Mouse (Mus musculus): Measurements from ENCODE around the gene Mthfd2l. TPM values are rescaled to one million over a fixed set of nuclear protein-coding genes. Genes with fewer than 3 reads are reported as not detected.

The Mthfd2l gene
- total RNA-seq (2021) = 1 to 10 TPM; 9.1 to 9.8 TPM
- polyA plus RNA-seq (2012; rRNA removed) = 8.4 and 8.7 TPM in 2 replicates
- long read RNA-seq, transcript Mthfd2l-201 (8 exons, 2,159 nt) = major isoform, 5 of 10 reads
- long read RNA-seq, partial matches to known transcripts = 0 of 10 reads
- long read RNA-seq, other reads (novel, unspliced or antisense) = 3 of 10 reads

- Histone ChIP-seq H3K27me3 (ENCODE audit: control insufficient read depth, insufficient read depth, low read length) (no peaks in the 10 kb centered on the region), H3K36me3 (ENCODE audit: control insufficient read depth, insufficient read depth, low read length) (peaks cover 4% of the 10 kb centered on the region), H3K4me1 (ENCODE audit: control insufficient read depth, insufficient read depth, low read length) (peaks cover 2% of the 10 kb centered on the region), H3K79me2 (replicated peaks; ENCODE audit: control insufficient read depth, insufficient read depth, low read length) (0 out of 2 replicates have a peak, but pooled peaks cover 1% of the 10 kb centered on the region), H3K9ac (ENCODE audit: low read depth, low read length) (peak within 1 kb of the TSS; percentile 84), H3K27ac (peak within 1 kb of the TSS; percentile 75), H3K4me3 (peak within 1 kb of the TSS; percentile 60)
- WGBS = under 1% methylated on average over 76 of the region's 79 CpGs
- peak; percentile 92 for DNase-seq
- intact Hi-C loops (cut with DNase I) = loop anchor here (2.0 kb wide), 1 partner anchor 40 kb away; the partner anchor contains the start of gene Cxcl1
- TF ChIP-seq EP300 (IDR thresholded peaks at IDR 0.05; ENCODE audit: insufficient read depth, low read depth, low read length) = no peak
- peak; percentile 96 for TF ChIP-seq CTCF (IDR thresholded peaks at IDR 0.05)
These were observed at the start of gene Mthfd2l for GRCm38 (mm10) chr5:90930971-90931851. TSS of gene Mthfd2l (plus strand) at chr5:90931117.

- DNase-seq = no peak
- Histone ChIP-seq H3K27ac (no peak overlapping the region), H3K79me2 (replicated peaks; ENCODE audit: control insufficient read depth, insufficient read depth, low read length) (no peaks in the 10 kb centered on the region), H3K9ac (ENCODE audit: low read depth, low read length) (no peak overlapping the region), H3K36me3 (ENCODE audit: control insufficient read depth, insufficient read depth, low read length) (peaks cover 5% of the 10 kb centered on the region), H3K4me1 (ENCODE audit: control insufficient read depth, insufficient read depth, low read length) (peaks cover 6% of the 10 kb centered on the region), H3K4me3 (no peak overlapping the region), H3K27me3 (ENCODE audit: control insufficient read depth, insufficient read depth, low read length) (no peaks in the 10 kb centered on the region)
- 67% methylated on average over 5 of the region's 5 CpGs for WGBS
- intact Hi-C loops (cut with DNase I) = no loop called here
- TF ChIP-seq POLR2A (IDR thresholded peaks at IDR 0.05; ENCODE audit: insufficient read depth, low read depth, low read length) (no peak), EP300 (IDR thresholded peaks at IDR 0.05; ENCODE audit: insufficient read depth, low read depth, low read length) (no peak), CTCF (IDR thresholded peaks at IDR 0.05) (no peak)
These were observed 49.2 kb upstream of the Mthfd2l start for GRCm38 (mm10) chr5:90881682-90882081.

DNA sequence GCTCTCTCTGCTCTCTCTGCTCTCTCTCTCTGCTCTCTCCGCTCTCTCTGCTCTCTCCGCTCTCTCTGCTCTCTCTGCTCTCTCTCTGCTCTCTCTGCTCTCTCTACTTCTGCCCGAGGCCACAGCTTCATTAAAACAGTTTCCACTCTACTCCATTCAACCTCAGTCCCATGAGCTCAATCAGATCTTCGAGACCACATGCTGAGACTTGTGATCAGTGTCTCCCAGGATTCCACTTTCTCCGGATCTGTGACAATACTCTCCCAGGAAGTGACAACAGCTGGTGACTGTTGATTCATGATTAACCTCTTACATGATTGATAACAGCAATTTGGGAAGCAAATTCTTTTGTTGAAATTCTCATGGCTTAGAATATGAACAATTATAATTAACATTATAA, 48.8 kb upstream of the Mthfd2l start:
- no peak overlapping the region for H3K27ac ChIP-seq
- H3K36me3 ChIP-seq (ENCODE audit: control insufficient read depth, insufficient read depth, low read length) = peaks cover 2% of the 10 kb centered on the region
- no peak overlapping the region for H3K9ac ChIP-seq (ENCODE audit: low read depth, low read length)
- H3K27me3 ChIP-seq (ENCODE audit: control insufficient read depth, insufficient read depth, low read length) = no peaks in the 10 kb centered on the region
- H3K4me3 ChIP-seq = no peak overlapping the region
- DNase-seq = no peak
- H3K4me1 ChIP-seq (ENCODE audit: control insufficient read depth, insufficient read depth, low read length) = peaks cover 5% of the 10 kb centered on the region
- no peak for TF ChIP-seq CTCF (IDR thresholded peaks at IDR 0.05)
- no peak for TF ChIP-seq POLR2A (IDR thresholded peaks at IDR 0.05; ENCODE audit: insufficient read depth, low read depth, low read length)
- no peak for TF ChIP-seq EP300 (IDR thresholded peaks at IDR 0.05; ENCODE audit: insufficient read depth, low read depth, low read length)
- WGBS = 67% methylated on average over 5 of the region's 5 CpGs
- intact Hi-C loops (cut with DNase I) = no loop called here
- H3K79me2 ChIP-seq (replicated peaks; ENCODE audit: control insufficient read depth, insufficient read depth, low read length) = no peaks in the 10 kb centered on the region

- intact Hi-C loops (cut with DNase I) = loop anchor here (5.0 kb wide), 1 partner anchor 112 kb away; the partner anchor contains the start of gene Pf4
- peak overlapping the region; percentile 4; the same call in 1 of the 2 replicates for H3K27ac ChIP-seq
- no peak overlapping the region for H3K9ac ChIP-seq (ENCODE audit: low read depth, low read length)
- peaks cover 3% of the 10 kb centered on the region; the same call in 1 of the 2 replicates for H3K4me1 ChIP-seq (ENCODE audit: control insufficient read depth, insufficient read depth, low read length)
- no peaks in the 10 kb centered on the region for H3K79me2 ChIP-seq (replicated peaks; ENCODE audit: control insufficient read depth, insufficient read depth, low read length)
- no peak overlapping the region for H3K4me3 ChIP-seq
- H3K27me3 ChIP-seq (ENCODE audit: control insufficient read depth, insufficient read depth, low read length) = no peaks in the 10 kb centered on the region
- no peak for TF ChIP-seq POLR2A (IDR thresholded peaks at IDR 0.05; ENCODE audit: insufficient read depth, low read depth, low read length)
- TF ChIP-seq EP300 (IDR thresholded peaks at IDR 0.05; ENCODE audit: insufficient read depth, low read depth, low read length) = no peak
- no peak for TF ChIP-seq CTCF (IDR thresholded peaks at IDR 0.05)
- WGBS = 35% methylated on average over 2 of the region's 2 CpGs
- no peak for DNase-seq
- peaks cover 2% of the 10 kb centered on the region; the same call in 1 of the 2 replicates for H3K36me3 ChIP-seq (ENCODE audit: control insufficient read depth, insufficient read depth, low read length)
These were observed 46.2 kb upstream of the Mthfd2l start for GRCm38 (mm10) chr5:90884628-90885242.

- intact Hi-C loops (cut with DNase I) = loop anchor here (5.0 kb wide), 1 partner anchor 116 kb away; the partner anchor contains the start of gene Pf4
- Histone ChIP-seq H3K27ac (no peak overlapping the region), H3K4me1 (ENCODE audit: control insufficient read depth, insufficient read depth, low read length) (peaks cover 3% of the 10 kb centered on the region), H3K27me3 (ENCODE audit: control insufficient read depth, insufficient read depth, low read length) (no peaks in the 10 kb centered on the region), H3K4me3 (no peak overlapping the region), H3K9ac (ENCODE audit: low read depth, low read length) (no peak overlapping the region), H3K36me3 (ENCODE audit: control insufficient read depth, insufficient read depth, low read length) (peaks cover 2% of the 10 kb centered on the region; the same call in 1 of the 2 replicates), H3K79me2 (replicated peaks; ENCODE audit: control insufficient read depth, insufficient read depth, low read length) (no peaks in the 10 kb centered on the region)
- TF ChIP-seq EP300 (IDR thresholded peaks at IDR 0.05; ENCODE audit: insufficient read depth, low read depth, low read length) (no peak), CTCF (IDR thresholded peaks at IDR 0.05) (no peak), POLR2A (IDR thresholded peaks at IDR 0.05; ENCODE audit: insufficient read depth, low read depth, low read length) (no peak)
- WGBS = 78% methylated on average over 5 of the region's 5 CpGs
- DNase-seq = no peak
These were observed 42.3 kb upstream of the Mthfd2l start for GRCm38 (mm10) chr5:90888661-90889060.

All from heart, adult 2 months (tissue).